Mouse (Mus musculus): Measurements from ENCODE around the gene LTO1. TPM values are rescaled to one million over a fixed set of nuclear protein-coding genes. Genes with fewer than 3 reads are reported as not detected.

The LTO1 gene
- polyA plus RNA-seq (2014; fragmentation: Nextera tagmentation; extraction: Ambion mirVana) = 29.2 and 31.1 TPM in 2 replicates

DNA sequence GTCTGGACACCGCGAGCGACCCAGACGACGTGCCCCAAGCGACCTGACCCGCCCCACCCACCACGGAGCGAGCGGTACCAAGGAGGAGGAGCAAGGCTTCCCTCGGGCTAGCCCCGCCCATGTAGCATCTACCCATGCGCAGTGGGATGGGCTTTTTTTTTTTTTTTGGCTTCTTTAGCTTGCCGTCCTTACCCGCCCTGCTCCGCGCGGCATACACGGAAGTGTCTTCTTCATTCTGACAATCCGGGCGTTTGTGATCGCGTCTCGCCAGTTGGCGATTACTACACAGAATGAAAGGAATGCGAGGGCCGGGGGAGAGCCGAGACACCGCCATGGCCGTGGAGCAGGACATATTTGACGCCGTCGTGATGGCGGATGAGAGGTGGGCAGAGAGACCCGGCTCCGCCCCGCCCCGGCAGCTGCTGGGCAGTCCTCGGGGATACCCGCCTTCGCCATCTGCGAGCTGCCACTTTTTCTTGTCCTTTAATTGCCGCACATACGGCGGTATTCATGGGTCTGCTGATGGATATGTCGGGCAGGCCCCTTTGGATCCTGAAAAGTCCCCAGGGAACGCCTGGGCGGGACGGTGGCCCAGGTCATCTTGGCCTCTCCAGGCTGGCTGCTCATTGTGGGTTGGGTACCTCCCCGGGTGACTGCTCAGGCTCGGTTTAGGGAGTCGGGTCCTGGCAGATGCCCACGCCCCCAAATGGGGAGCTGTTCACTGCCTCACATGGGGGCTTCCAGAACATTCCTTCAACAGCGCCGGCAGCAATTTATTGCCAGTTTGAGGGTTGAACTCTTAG, at the start of gene LTO1:
TSS of gene LTO1 (plus strand) at position 153 of the 803 bp plus-strand sequence.
- DNase-seq (ENCODE audit: low spot score) (peak; percentile 94), ATAC-seq (replicated peaks; ENCODE audit: low FRiP score) (peak; percentile 90)
- Histone ChIP-seq H3K27ac (ENCODE audit: low read depth, low read length) (peak within 1 kb of the TSS; percentile 70), H3K9me3 (ENCODE audit: control insufficient read depth, low read length) (no peaks in the 10 kb centered on the region), H3K9ac (ENCODE audit: low read length) (peak within 1 kb of the TSS; percentile 74), H3K27me3 (ENCODE audit: control insufficient read depth, insufficient read depth, low read length) (no peaks in the 10 kb centered on the region), H3K36me3 (ENCODE audit: control insufficient read depth, insufficient read depth, low read length) (no peaks in the 10 kb centered on the region; the same call in 1 of the 2 replicates), H3K4me1 (replicated peaks; ENCODE audit: control insufficient read depth, insufficient read depth, low read length) (peaks cover 6% of the 10 kb centered on the region; the same call in 1 of the 2 replicates), H3K4me3 (ENCODE audit: low read depth, low read length) (peak within 1 kb of the TSS; percentile 76), H3K4me2 (ENCODE audit: low read depth, low read length, severe bottlenecking) (peak within 1 kb of the TSS; percentile 91)
- 1% methylated on average over 55 of the region's 55 CpGs for WGBS

DNA sequence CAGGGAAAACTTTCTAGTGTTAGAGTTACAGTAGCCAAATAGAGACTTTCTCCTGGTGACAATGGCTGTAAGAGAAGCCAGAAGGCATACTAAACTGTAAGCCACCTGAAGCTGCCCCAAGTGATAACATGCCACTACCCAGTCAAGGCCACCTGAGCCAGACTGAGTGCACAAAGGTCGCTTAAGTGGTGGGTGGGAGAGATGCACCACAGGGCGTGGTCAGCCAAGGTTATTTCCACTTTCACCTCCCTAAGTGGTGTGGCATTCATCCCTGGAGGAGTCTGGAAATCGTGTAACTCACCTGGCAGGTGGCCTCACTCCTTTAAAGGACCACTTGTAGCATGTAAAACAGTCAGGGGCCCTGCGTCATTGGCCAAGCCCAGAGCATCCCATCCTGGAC, 47.7 kb upstream of the LTO1 start:
- H3K27me3 ChIP-seq (ENCODE audit: control insufficient read depth, insufficient read depth, low read length) = peaks cover 34% of the 10 kb centered on the region
- whole genome bisulfite sequencing = 72% methylated on average over 4 of the region's 4 CpGs
- no peak overlapping the region for H3K9ac ChIP-seq (ENCODE audit: low read length)
- H3K27ac ChIP-seq (ENCODE audit: low read depth, low read length) = no peak overlapping the region
- H3K4me3 ChIP-seq (ENCODE audit: low read depth, low read length) = no peak overlapping the region
- no peaks in the 10 kb centered on the region; the same call in 1 of the 2 replicates for H3K4me1 ChIP-seq (replicated peaks; ENCODE audit: control insufficient read depth, insufficient read depth, low read length)
- ATAC-seq (replicated peaks; ENCODE audit: low FRiP score) (no peak), DNase-seq (ENCODE audit: low spot score) (no peak)
- no peaks in the 10 kb centered on the region for H3K9me3 ChIP-seq (ENCODE audit: control insufficient read depth, low read length)
- H3K36me3 ChIP-seq (ENCODE audit: control insufficient read depth, insufficient read depth, low read length) = no peaks in the 10 kb centered on the region
- H3K4me2 ChIP-seq (ENCODE audit: low read depth, low read length, severe bottlenecking) = no peak overlapping the region

DNA sequence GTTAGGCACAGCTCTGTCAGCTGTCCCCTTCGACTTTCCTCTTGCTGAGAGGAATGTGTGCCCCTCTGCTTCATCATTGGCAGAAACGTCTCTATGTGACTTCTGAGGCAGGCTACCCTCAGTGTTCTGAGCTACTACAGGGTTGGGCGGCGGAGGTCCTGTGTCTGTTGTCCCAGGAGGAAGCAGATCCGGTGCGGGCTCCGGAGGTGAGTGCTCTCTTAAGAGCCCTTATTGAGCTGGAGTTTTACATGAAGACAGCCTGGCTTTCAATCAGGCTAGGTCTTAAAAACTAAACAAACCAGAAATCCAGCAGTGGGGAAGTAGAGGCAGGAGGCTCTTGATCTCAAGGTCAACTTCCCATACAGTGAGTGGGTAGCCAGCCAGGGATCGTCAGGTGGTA, 47.3 kb upstream of the LTO1 start:
- 80% methylated on average over 8 of the region's 8 CpGs for WGBS
- ATAC-seq (replicated peaks; ENCODE audit: low FRiP score) = no peak
- peaks cover 30% of the 10 kb centered on the region for H3K27me3 ChIP-seq (ENCODE audit: control insufficient read depth, insufficient read depth, low read length)

DNA sequence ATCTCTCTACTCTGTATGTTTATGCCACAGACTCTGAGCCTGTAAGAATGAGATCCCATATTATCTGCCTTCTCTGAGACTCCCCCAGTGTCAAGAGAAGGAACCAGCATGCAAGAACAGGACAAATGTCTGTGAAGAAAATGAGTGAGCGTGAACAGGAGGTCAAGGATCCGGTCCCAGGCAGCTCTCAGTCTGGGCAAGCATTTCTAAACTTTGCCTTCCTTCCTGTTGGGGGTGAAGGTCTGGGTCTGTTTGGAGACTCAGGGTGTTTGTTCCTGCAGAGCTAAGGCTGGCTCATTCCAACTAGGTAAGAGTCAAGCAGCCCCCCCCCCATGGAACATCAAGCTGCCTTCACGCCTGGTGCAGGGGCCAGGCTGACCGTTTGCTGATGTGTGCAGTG, 42.5 kb upstream of the LTO1 start:
- H3K36me3 ChIP-seq (ENCODE audit: control insufficient read depth, insufficient read depth, low read length) = no peaks in the 10 kb centered on the region
- no peak overlapping the region for H3K4me3 ChIP-seq (ENCODE audit: low read depth, low read length)
- no peaks in the 10 kb centered on the region; the same call in 1 of the 2 replicates for H3K27me3 ChIP-seq (ENCODE audit: control insufficient read depth, insufficient read depth, low read length)
- 79% methylated on average over 4 of the region's 4 CpGs for WGBS
- no peak overlapping the region for H3K4me2 ChIP-seq (ENCODE audit: low read depth, low read length, severe bottlenecking)
- no peak for ATAC-seq (replicated peaks; ENCODE audit: low FRiP score)
- H3K9ac ChIP-seq (ENCODE audit: low read length) = no peak overlapping the region
- H3K27ac ChIP-seq (ENCODE audit: low read depth, low read length) = no peak overlapping the region
- H3K4me1 ChIP-seq (replicated peaks; ENCODE audit: control insufficient read depth, insufficient read depth, low read length) = peaks cover 8% of the 10 kb centered on the region; the same call in 1 of the 2 replicates
- no peaks in the 10 kb centered on the region for H3K9me3 ChIP-seq (ENCODE audit: control insufficient read depth, low read length)
- DNase-seq (ENCODE audit: low spot score) = no peak

More for the DNA sequence above, 47.3 kb upstream of the LTO1 start:
- H3K4me1 ChIP-seq (replicated peaks; ENCODE audit: control insufficient read depth, insufficient read depth, low read length) = no peaks in the 10 kb centered on the region
- H3K4me2 ChIP-seq (ENCODE audit: low read depth, low read length, severe bottlenecking) = no peak overlapping the region
- no peak for DNase-seq (ENCODE audit: low spot score)
- no peak overlapping the region for H3K4me3 ChIP-seq (ENCODE audit: low read depth, low read length)
- H3K9me3 ChIP-seq (ENCODE audit: control insufficient read depth, low read length) = no peaks in the 10 kb centered on the region
- no peaks in the 10 kb centered on the region for H3K36me3 ChIP-seq (ENCODE audit: control insufficient read depth, insufficient read depth, low read length)
- H3K27ac ChIP-seq (ENCODE audit: low read depth, low read length) = no peak overlapping the region
- no peak overlapping the region for H3K9ac ChIP-seq (ENCODE audit: low read length)

DNA sequence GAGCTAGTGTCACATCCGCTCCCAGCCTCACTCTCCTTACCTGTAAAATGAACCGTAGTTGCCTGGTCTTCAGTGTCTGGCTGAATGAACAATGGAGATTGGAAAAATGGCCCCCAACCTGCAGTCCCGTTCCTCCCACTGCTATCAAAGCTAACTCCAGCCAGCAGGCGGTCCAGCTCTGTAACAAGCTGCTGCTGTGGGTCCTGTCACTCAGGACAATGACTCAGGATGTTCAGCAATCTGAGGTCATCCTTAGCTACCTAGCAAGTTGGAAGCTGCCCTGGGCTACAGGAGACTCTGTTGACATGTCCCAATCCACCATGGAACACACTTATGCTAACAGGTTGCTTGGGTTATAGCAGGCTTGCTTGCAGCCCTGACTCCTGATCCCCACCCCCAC, 41.7 kb upstream of the LTO1 start:
- ATAC-seq (replicated peaks; ENCODE audit: low FRiP score) (no peak), DNase-seq (ENCODE audit: low spot score) (no peak)
- WGBS = 69% methylated on average over 4 of the region's 4 CpGs
- Histone ChIP-seq H3K9ac (ENCODE audit: low read length) (no peak overlapping the region), H3K4me3 (ENCODE audit: low read depth, low read length) (no peak overlapping the region), H3K27ac (ENCODE audit: low read depth, low read length) (no peak overlapping the region), H3K9me3 (ENCODE audit: control insufficient read depth, low read length) (no peaks in the 10 kb centered on the region), H3K36me3 (ENCODE audit: control insufficient read depth, insufficient read depth, low read length) (no peaks in the 10 kb centered on the region), H3K4me1 (replicated peaks; ENCODE audit: control insufficient read depth, insufficient read depth, low read length) (peaks cover 8% of the 10 kb centered on the region; the same call in 1 of the 2 replicates), H3K4me2 (ENCODE audit: low read depth, low read length, severe bottlenecking) (no peak overlapping the region), H3K27me3 (ENCODE audit: control insufficient read depth, insufficient read depth, low read length) (no peaks in the 10 kb centered on the region)

DNA sequence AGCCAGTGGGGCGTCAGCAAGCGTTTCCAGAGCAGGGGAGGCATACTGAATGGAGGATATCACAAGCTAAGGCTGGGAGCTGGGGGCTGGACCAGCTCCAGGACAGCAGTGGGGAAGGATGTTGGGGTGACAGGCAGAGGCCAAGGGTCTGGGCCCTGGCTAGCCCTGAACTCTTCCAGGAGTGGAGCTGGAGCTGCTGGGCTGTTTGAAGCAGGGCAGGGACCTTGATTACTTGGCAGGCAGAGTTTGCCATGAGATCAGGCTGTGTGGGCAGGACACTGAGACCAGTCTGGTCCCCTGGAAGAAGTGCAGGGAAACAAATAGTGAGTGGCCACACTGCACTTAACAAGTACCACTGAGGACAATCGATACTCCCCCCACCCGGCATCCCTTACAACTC, 40.7 kb upstream of the LTO1 start:
- Histone ChIP-seq H3K9ac (ENCODE audit: low read length) (no peak overlapping the region), H3K9me3 (ENCODE audit: control insufficient read depth, low read length) (no peaks in the 10 kb centered on the region), H3K4me2 (ENCODE audit: low read depth, low read length, severe bottlenecking) (no peak overlapping the region), H3K4me3 (ENCODE audit: low read depth, low read length) (no peak overlapping the region), H3K36me3 (ENCODE audit: control insufficient read depth, insufficient read depth, low read length) (no peaks in the 10 kb centered on the region), H3K27me3 (ENCODE audit: control insufficient read depth, insufficient read depth, low read length) (no peaks in the 10 kb centered on the region), H3K27ac (ENCODE audit: low read depth, low read length) (no peak overlapping the region), H3K4me1 (replicated peaks; ENCODE audit: control insufficient read depth, insufficient read depth, low read length) (peaks cover 8% of the 10 kb centered on the region; the same call in 1 of the 2 replicates)
- no peak for DNase-seq (ENCODE audit: low spot score)
- WGBS = 52% methylated on average over 4 of the region's 4 CpGs
- ATAC-seq (replicated peaks; ENCODE audit: low FRiP score) = no peak

DNA sequence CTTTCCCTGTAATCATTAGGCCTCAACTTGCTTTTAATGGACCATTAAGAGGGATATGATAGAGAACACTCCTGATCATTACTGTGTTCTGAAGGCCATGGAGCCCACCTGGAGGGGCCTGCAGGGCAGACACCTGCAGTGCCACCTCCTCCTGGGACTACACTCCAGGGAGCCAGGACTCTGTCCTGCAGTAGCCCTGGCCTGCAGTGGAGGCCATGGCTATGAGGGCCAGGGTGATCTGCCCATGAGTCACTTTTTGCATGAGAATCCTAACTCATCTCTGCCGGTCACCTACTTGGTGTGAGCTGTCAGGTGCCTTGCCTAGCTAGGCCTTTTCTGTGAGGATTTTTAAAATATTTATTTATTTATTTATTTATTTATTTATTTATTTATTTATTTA, 36.5 kb upstream of the LTO1 start:
- Histone ChIP-seq H3K9me3 (ENCODE audit: control insufficient read depth, low read length) (no peaks in the 10 kb centered on the region), H3K9ac (ENCODE audit: low read length) (no peak overlapping the region), H3K27ac (ENCODE audit: low read depth, low read length) (no peak overlapping the region), H3K4me3 (ENCODE audit: low read depth, low read length) (no peak overlapping the region), H3K4me2 (ENCODE audit: low read depth, low read length, severe bottlenecking) (no peak overlapping the region), H3K36me3 (ENCODE audit: control insufficient read depth, insufficient read depth, low read length) (no peaks in the 10 kb centered on the region), H3K4me1 (replicated peaks; ENCODE audit: control insufficient read depth, insufficient read depth, low read length) (peaks cover 8% of the 10 kb centered on the region; the same call in 1 of the 2 replicates), H3K27me3 (ENCODE audit: control insufficient read depth, insufficient read depth, low read length) (no peaks in the 10 kb centered on the region)
- ATAC-seq (replicated peaks; ENCODE audit: low FRiP score) (no peak), DNase-seq (ENCODE audit: low spot score) (no peak)
- 88% methylated on average over 1 of the region's 1 CpGs for WGBS

DNA sequence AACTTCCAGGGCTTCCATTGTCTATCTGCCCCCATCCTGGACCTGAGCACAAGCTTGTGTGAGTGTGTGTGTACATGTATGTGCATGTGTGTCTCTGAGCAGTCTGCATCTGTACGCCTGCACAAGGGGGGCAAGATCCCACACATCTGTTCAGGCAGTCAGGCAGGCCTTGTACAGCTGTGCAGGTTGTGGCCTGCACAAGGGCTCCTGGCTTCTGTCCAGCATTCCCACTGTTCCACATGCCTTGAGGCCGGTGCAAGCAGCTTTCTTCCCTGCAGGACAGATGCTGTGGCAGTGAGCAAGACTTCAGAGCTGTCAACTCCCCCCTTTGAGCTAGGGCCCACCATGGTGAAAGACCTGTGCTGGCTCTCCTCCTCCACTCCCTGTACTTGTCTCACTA, 31.8 kb upstream of the LTO1 start:
- Histone ChIP-seq H3K27me3 (ENCODE audit: control insufficient read depth, insufficient read depth, low read length) (no peaks in the 10 kb centered on the region), H3K27ac (ENCODE audit: low read depth, low read length) (no peak overlapping the region), H3K9ac (ENCODE audit: low read length) (no peak overlapping the region), H3K4me1 (replicated peaks; ENCODE audit: control insufficient read depth, insufficient read depth, low read length) (no peaks in the 10 kb centered on the region), H3K9me3 (ENCODE audit: control insufficient read depth, low read length) (no peaks in the 10 kb centered on the region), H3K4me3 (ENCODE audit: low read depth, low read length) (no peak overlapping the region), H3K4me2 (ENCODE audit: low read depth, low read length, severe bottlenecking) (no peak overlapping the region), H3K36me3 (ENCODE audit: control insufficient read depth, insufficient read depth, low read length) (no peaks in the 10 kb centered on the region)
- WGBS = 60% methylated on average over 2 of the region's 2 CpGs
- no peak for ATAC-seq (replicated peaks; ENCODE audit: low FRiP score)
- no peak for DNase-seq (ENCODE audit: low spot score)

DNA sequence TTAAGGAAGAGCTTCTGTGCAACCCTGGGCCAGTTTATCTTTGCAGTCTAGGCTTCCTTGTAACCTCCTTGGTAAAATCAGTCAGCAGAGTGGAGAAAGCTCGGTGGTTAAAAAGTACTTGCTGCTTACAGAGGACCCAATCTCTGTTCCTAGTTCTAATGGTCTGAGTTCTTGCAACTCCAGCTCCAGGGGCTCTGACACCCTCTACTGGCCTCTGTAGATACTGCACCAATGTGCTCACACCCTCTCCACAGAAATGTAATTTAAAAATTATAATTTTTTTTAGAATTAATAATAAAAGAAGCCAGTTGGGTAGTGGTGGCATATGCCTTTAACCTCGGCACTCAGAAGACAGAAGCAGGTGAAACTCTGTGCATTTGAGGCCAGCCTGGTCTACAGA, 27.2 kb upstream of the LTO1 start:
- peaks cover 11% of the 10 kb centered on the region for H3K27me3 ChIP-seq (ENCODE audit: control insufficient read depth, insufficient read depth, low read length)
- H3K4me3 ChIP-seq (ENCODE audit: low read depth, low read length) = no peak overlapping the region
- ATAC-seq (replicated peaks; ENCODE audit: low FRiP score) (no peak), DNase-seq (ENCODE audit: low spot score) (no peak)
- no peak overlapping the region for H3K4me2 ChIP-seq (ENCODE audit: low read depth, low read length, severe bottlenecking)
- no peaks in the 10 kb centered on the region for H3K36me3 ChIP-seq (ENCODE audit: control insufficient read depth, insufficient read depth, low read length)
- no peak overlapping the region for H3K9ac ChIP-seq (ENCODE audit: low read length)
- H3K9me3 ChIP-seq (ENCODE audit: control insufficient read depth, low read length) = no peaks in the 10 kb centered on the region
- H3K4me1 ChIP-seq (replicated peaks; ENCODE audit: control insufficient read depth, insufficient read depth, low read length) = peaks cover 5% of the 10 kb centered on the region; the same call in 1 of the 2 replicates
- WGBS = 85% methylated on average over 2 of the region's 2 CpGs
- no peak overlapping the region for H3K27ac ChIP-seq (ENCODE audit: low read depth, low read length)

Data from forebrain, embryonic 11.5 days (tissue).